Mouse (Mus musculus) midbrain, embryonic 16.5 days (tissue): ENCODE results near the gene Aifm2. TPM values are rescaled to one million over a fixed set of nuclear protein-coding genes. Genes with fewer than 3 reads are reported as not detected.

Source experiments
- ATAC-seq: fragments of 200-750 bp; cut with Nextera tagmentation; 2 replicates; pipeline ENCODE4 v1.8.0; 2017; ENCODE audit warnings: moderate TSS enrichment
- H3K27ac ChIP-seq: fragments of 300-500 bp; sonication (generic); 2 replicates; pipeline ENCODE4 v1.5.1; 2014; ENCODE audit warnings: mild to moderate bottlenecking, low read length, mixed read lengths
- H3K27me3 ChIP-seq: fragments of 300-500 bp; sonication (generic); 2 replicates; pipeline ENCODE4 v1.6.1; 2014; ENCODE audit warnings: low read depth, low read length, mixed read lengths; ENCODE audit not compliant: control insufficient read depth, insufficient read depth
- H3K36me3 ChIP-seq: fragments of 300-500 bp; sonication (generic); 2 replicates; pipeline ENCODE4 v1.6.1; 2014; ENCODE audit warnings: mild to moderate bottlenecking, low read length, moderate library complexity, mixed read lengths; ENCODE audit not compliant: control insufficient read depth, insufficient read depth
- H3K4me1 ChIP-seq: fragments of 300-500 bp; sonication (generic); 2 replicates; pipeline ENCODE4 v1.6.1; 2014; ENCODE audit warnings: mild to moderate bottlenecking, low read length, mixed read lengths; ENCODE audit not compliant: control insufficient read depth, insufficient read depth
- H3K4me2 ChIP-seq: fragments of 300-500 bp; sonication (generic); 2 replicates; pipeline ENCODE4 v1.6.1; 2014; ENCODE audit warnings: mild to moderate bottlenecking, low read length, mixed read lengths
- H3K4me3 ChIP-seq: fragments of 300-500 bp; sonication (generic); 2 replicates; pipeline ENCODE4 v1.5.1; 2014; ENCODE audit warnings: low read depth, mild to moderate bottlenecking, low read length, moderate library complexity, mixed read lengths
- H3K9ac ChIP-seq: fragments of 300-500 bp; sonication (generic); 2 replicates; pipeline ENCODE4 v1.6.1; 2014; ENCODE audit warnings: low read depth, low read length, mixed read lengths
- H3K9me3 ChIP-seq: fragments of 300-500 bp; sonication (generic); replicated peaks from 2 replicates; pipeline ENCODE4 v1.6.1; 2014; ENCODE audit warnings: mild to moderate bottlenecking, low read length, mixed read lengths; ENCODE audit not compliant: control insufficient read depth, poor library complexity, severe bottlenecking
- WGBS: fragments of 180-500 bp; shearing (Covaris S2); extraction: QIAGEN DNeasy Blood & Tissue Kit; methylation state at CpG from one replicate; pipeline ENCODE4 v1.1.7; 2014; 5-methylcytosine and 5-hydroxymethylcytosine counted together
- polyA plus RNA-seq: library from polyadenylated mRNA; unstranded; fragments of >200 nt; fragmentation: Nextera tagmentation; extraction: Ambion mirVana; gene quantifications from 2 replicates; pipeline ENCODE4 v1.2.1, GENCODE M21; 2015

The Aifm2 gene
- polyA plus RNA-seq, 1 experiment from 2014 or later, result 13.9 TPM

- Histone ChIP-seq H3K9me3 (no peaks in the 10 kb centered on the region), H3K4me2 (no peak overlapping the region), H3K4me1 (peaks cover 22% of the 10 kb centered on the region), H3K27ac (no peak overlapping the region), H3K4me3 (no peak overlapping the region), H3K9ac (no peak overlapping the region), H3K36me3 (peaks cover 30% of the 10 kb centered on the region), H3K27me3 (no peaks in the 10 kb centered on the region)
- 74% methylated on average over 4 of the region's 4 CpGs for WGBS
- ATAC-seq, result no peak
Observed at GRCm38 (mm10) chr10:61693563-61693962, 21.5 kb upstream of the Aifm2 start.

GRCm38 (mm10) chr10:61694870-61695670 lies 20.0 kb upstream of the Aifm2 start, which contains the start of gene Tysnd1:
Gene Tysnd1 (plus strand): TSS chr10:61695514.
- Histone ChIP-seq H3K36me3 (peaks cover 20% of the 10 kb centered on the region), H3K4me2 (peak within 1 kb of the TSS; percentile 100), H3K9ac (peak within 1 kb of the TSS; percentile 81), H3K27me3 (no peaks in the 10 kb centered on the region), H3K9me3 (no peaks in the 10 kb centered on the region), H3K4me3 (peak within 1 kb of the TSS; percentile 95), H3K4me1 (peaks cover 22% of the 10 kb centered on the region), H3K27ac (peak within 1 kb of the TSS; percentile 76)
- peak; percentile 97 for ATAC-seq
- WGBS, result 1% methylated on average over 40 of the region's 42 CpGs

GRCm38 (mm10) chr10:61695703-61696559 lies 19.1 kb upstream of the Aifm2 start:
- Histone ChIP-seq H3K27me3 (no peaks in the 10 kb centered on the region), H3K9me3 (no peaks in the 10 kb centered on the region), H3K4me1 (peaks cover 22% of the 10 kb centered on the region), H3K4me2 (peak overlapping the region; percentile 100), H3K27ac (peak overlapping the region; percentile 73), H3K4me3 (peak overlapping the region; percentile 95), H3K9ac (peak overlapping the region; percentile 81), H3K36me3 (peaks cover 16% of the 10 kb centered on the region)
- WGBS, result under 1% methylated on average over 103 of the region's 111 CpGs
- peak; percentile 4; the same call in 1 of the 2 replicates for ATAC-seq

GRCm38 (mm10) chr10:61696560-61696823 lies 18.6 kb upstream of the Aifm2 start:
- H3K4me3 ChIP-seq, result peak overlapping the region; percentile 95
- H3K4me2 ChIP-seq, result peak overlapping the region; percentile 100
- H3K4me1 ChIP-seq, result peaks cover 22% of the 10 kb centered on the region
- peaks cover 13% of the 10 kb centered on the region for H3K36me3 ChIP-seq
- H3K9me3 ChIP-seq, result no peaks in the 10 kb centered on the region
- H3K27ac ChIP-seq, result no peak overlapping the region
- H3K9ac ChIP-seq, result peak overlapping the region; percentile 81
- ATAC-seq, result no peak
- no peaks in the 10 kb centered on the region for H3K27me3 ChIP-seq
- WGBS, result 9% methylated on average over 19 of the region's 19 CpGs

- Histone ChIP-seq H3K4me1 (peaks cover 22% of the 10 kb centered on the region), H3K36me3 (peaks cover 13% of the 10 kb centered on the region), H3K9ac (peak overlapping the region; percentile 81; the same call in 1 of the 2 replicates), H3K27ac (no peak overlapping the region), H3K27me3 (no peaks in the 10 kb centered on the region), H3K4me3 (peak overlapping the region; percentile 95; the same call in 1 of the 2 replicates), H3K9me3 (no peaks in the 10 kb centered on the region), H3K4me2 (peak overlapping the region; percentile 100)
- ATAC-seq, result no peak
- 94% methylated on average over 2 of the region's 2 CpGs for WGBS
Observed at GRCm38 (mm10) chr10:61697028-61697427, 18.0 kb upstream of the Aifm2 start.

GRCm38 (mm10) chr10:61704663-61705062 lies 10.4 kb upstream of the Aifm2 start:
- no peak overlapping the region for H3K9ac ChIP-seq
- no peaks in the 10 kb centered on the region for H3K9me3 ChIP-seq
- H3K4me2 ChIP-seq, result no peak overlapping the region
- no peak overlapping the region for H3K27ac ChIP-seq
- no peak overlapping the region for H3K4me3 ChIP-seq
- no peaks in the 10 kb centered on the region for H3K27me3 ChIP-seq
- ATAC-seq, result no peak
- 0 out of 2 replicates have a peak, but pooled peaks cover 7% of the 10 kb centered on the region for H3K36me3 ChIP-seq
- H3K4me1 ChIP-seq, result no peaks in the 10 kb centered on the region
- WGBS, result 84% methylated on average over 4 of the region's 4 CpGs

- Histone ChIP-seq H3K27me3 (no peaks in the 10 kb centered on the region; the same call in 1 of the 2 replicates), H3K4me3 (no peak overlapping the region), H3K9ac (no peak overlapping the region), H3K36me3 (0 out of 2 replicates have a peak, but pooled peaks cover 5% of the 10 kb centered on the region), H3K4me1 (no peaks in the 10 kb centered on the region), H3K9me3 (no peaks in the 10 kb centered on the region), H3K27ac (no peak overlapping the region), H3K4me2 (no peak overlapping the region)
- WGBS, result 77% methylated on average over 6 of the region's 6 CpGs
- ATAC-seq, result no peak
Observed at GRCm38 (mm10) chr10:61706412-61707375, 8.4 kb upstream of the Aifm2 start.

- Histone ChIP-seq H3K9me3 (no peaks in the 10 kb centered on the region), H3K36me3 (no peaks in the 10 kb centered on the region), H3K27me3 (no peaks in the 10 kb centered on the region; the same call in 1 of the 2 replicates), H3K4me1 (peaks cover 6% of the 10 kb centered on the region), H3K4me2 (no peak overlapping the region), H3K27ac (no peak overlapping the region), H3K4me3 (no peak overlapping the region), H3K9ac (no peak overlapping the region)
- WGBS, result 72% methylated on average over 3 of the region's 3 CpGs
- ATAC-seq, result no peak
Observed at GRCm38 (mm10) chr10:61713601-61714000, 1.5 kb upstream of the Aifm2 start.
